Mouse (Mus musculus) lung, postnatal 25 days (tissue): Measurements from ENCODE around the gene Arl4d.

Source experiments
- DNase-seq: peaks from one replicate; pipeline ENCODE4 v3.0.0; 2022; ENCODE audit warnings: low spot score

The Arl4d gene

GRCm38 (mm10) chr11:101677655-101678054 lies 12.3 kb downstream of the Arl4d start:
- DNase-seq, result no peak

- DNase-seq, result no peak
Observed at GRCm38 (mm10) chr11:101678770-101679169, 13.4 kb downstream of the Arl4d start.

DNA sequence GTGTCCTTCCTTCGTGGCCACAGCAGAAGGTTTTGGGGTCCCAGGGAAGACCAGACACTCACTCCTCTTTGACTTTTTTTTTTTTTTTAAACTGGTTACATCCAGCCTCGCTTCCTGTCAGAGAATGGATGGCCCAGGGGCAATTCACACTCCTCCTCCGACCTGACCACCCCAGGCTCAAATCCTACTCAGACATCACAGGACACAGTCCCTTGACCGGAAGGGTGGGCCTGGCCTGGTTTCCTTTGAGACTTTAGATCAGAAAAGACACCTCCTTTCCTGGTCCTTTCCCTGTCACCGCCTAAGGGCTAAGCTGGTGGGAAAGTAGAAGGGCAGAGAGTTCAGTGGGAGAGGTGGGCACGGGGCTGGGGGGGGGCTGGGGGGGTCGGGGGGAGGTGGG lies 14.6 kb downstream of the Arl4d start:
- DNase-seq, result peak; percentile 75

DNA sequence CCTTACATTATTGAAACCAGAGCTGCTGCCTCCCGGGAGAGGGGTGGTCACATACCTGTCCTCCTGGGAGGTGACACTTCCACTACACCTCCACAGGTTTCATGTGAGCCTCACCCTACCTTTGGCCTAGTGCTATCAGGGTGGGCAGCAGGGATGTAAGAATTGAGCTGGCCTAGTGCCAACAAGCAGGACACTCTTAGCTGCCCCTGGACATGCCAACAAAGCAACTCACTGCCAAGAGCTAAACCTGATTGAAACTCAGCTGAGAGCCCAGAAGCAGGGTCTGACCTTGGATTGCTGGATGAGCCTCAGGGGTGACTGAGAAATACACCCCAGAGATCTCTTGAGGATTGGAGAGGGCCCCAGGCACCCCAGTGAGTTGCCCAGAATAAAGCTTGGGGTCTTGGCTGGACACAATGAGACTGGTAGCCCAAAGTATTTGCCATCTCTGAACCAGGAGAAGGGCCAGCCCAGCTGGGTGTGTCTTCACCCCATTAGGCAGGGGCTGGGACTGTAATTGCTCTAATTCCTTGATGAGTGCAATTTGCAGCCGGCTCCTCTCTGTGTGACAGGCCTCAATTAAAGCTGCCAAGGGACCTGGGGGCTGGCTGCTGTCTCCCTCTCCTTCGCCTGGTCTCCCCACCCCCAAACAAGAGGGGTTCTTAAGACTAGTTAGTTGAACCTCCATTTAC lies 15.4 kb downstream of the Arl4d start:
- DNase-seq, result no peak

DNA sequence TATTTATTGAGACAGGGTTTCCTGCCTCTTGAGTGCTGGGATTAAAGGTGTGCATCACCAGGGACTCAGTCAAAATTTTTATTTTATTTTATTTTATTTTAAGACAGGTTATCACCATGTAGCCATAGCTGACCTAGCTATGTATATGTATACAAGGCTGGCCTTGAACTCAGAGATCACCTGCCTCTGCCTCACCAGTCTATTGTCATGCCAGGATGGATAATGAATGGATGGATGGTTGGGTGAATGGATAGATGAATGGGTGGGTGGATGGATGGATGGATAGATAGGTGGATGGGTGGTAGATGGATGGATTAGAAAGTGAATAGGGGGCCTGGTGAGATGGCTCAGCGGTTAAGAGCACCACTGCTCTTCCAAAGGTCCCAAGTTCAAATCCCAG lies 16.6 kb downstream of the Arl4d start:
- DNase-seq, result no peak

- DNase-seq, result no peak
Observed at GRCm38 (mm10) chr11:101682410-101682960, 17.1 kb downstream of the Arl4d start.

DNA sequence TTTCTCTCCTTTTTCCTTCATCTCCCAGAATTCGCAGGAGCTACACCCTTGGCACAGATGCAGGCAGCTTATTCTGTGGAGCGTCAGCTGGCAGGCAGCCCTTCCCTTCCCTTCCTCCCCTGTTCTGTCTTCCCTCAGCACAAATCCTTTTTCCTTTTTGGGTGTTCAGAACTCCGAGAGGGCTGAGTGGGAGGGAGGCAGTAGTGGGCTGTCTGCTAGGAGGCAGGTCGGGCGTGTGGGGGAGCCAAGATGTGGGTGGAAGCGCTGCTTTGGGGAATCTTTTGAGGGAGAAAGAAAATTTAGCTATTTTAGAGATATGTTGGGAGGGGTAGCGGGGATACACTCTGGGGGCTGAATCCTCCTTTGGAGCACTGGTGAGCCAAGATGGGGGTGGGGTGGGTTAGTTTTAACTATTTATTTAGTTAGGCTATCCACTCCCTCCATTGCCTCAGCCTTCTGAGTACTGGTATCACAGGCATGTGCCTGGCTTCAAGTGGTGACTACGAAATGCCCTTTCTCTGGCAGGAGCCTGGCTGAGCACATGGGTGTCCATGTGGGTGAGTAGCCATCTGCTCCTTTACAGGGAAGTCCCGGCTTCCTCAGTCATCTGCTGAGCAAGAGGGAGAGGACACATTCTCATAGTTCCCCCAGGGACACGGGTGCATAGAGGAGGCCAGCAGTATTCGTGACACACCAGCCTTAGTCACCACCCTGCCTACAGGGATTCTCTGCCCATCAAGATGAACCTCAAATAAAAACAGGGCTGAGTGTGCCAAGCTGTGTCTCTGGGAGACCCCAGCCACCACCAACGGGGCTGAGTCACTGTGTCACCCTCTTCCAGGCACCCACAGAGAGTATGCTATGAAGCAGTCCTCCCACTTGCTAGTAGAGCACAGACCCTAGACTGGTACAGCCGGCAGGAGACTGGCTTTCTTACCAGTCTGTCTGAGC lies 22.3 kb downstream of the Arl4d start:
- DNase-seq, result peak; percentile 76

- DNase-seq, result no peak
Observed at GRCm38 (mm10) chr11:101689701-101690113, 24.4 kb downstream of the Arl4d start.

DNA sequence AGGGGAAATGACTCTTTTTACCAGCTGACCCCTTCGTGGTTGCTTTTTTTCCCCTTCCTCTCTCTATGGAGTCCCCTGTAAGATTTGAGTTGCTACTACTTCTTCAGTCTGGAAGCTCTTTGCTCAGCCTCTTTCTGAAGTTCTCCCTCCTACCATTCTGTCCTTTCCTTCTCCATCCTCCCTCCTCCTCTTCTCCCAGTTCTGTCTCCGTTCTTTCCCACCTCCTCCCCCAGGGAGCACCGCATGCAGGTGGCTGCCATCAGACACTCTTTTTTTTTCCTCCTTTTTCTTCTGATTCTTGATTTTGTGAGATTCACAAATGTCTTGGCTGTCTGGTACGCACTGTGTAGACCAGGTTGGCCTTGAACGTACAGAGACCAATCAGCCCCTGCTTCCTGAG lies 25.0 kb downstream of the Arl4d start:
- no peak for DNase-seq

- DNase-seq, result peak; percentile 63
Observed at GRCm38 (mm10) chr11:101695906-101696661, 30.7 kb downstream of the Arl4d start.

GRCm38 (mm10) chr11:101697156-101697861 lies 32.0 kb downstream of the Arl4d start:
- DNase-seq, result no peak

- DNase-seq, result no peak
Observed at GRCm38 (mm10) chr11:101698114-101698513, 32.8 kb downstream of the Arl4d start.

DNA sequence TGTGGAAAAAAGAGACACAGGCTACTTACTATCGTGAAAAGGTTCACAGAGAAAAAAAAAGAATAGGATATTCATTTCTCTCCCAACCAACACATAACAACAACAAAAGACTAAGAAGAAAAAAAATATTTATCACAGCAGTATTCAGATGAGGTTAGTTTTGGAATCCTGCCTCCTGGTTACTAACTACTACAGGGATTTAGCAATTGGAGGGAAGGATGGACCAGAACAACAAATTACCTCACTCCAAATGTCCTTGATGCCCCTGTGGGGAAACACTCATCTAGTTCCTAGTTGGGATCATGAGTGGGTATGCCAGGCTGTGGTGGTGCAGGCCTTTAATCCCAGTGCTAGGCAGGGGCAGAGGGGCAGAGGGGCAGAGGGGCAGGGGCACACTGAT lies 34.2 kb downstream of the Arl4d start:
- DNase-seq, result no peak

DNA sequence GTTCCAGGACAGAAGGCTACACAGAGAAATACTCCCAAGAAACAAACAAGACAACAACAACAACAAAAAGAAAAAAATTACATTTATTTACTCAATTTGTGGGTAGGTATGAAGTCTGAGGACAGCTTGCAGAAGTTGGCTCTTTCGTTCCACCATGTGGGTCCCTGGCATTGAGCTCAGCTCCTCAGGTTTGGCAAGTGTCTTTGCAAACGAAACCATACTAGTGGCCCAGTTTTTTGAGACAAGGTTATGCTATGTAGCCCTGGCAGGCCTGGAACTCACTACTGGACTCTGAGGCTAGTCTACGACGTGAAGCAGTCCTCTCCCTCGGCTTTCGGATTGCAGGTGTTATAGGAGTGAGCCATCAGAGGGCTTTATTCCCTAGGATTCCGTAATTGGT lies 34.6 kb downstream of the Arl4d start:
- DNase-seq, result no peak

DNA sequence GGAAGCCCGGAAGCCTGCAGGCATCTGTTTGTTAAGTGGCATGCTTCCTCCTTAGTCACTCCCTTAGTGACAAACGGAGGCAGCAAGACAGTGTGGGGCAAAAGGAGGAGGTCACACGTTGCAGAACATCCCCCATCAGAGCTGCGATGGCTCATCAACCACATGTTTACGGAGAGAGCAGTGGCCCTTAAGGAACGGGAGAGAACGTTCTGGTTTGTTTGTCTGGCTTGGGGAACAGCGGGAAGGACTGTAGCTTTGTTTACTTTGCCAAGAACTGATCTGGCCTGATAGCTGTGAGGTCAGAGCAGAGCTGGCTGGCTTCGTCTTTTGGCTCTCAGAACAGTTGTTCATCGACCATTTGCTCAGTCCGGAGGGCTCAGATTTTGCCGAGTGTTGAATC lies 35.1 kb downstream of the Arl4d start:
- DNase-seq, result peak; percentile 91

- DNase-seq, result no peak
Observed at GRCm38 (mm10) chr11:101704081-101704480, 38.7 kb downstream of the Arl4d start.

DNA sequence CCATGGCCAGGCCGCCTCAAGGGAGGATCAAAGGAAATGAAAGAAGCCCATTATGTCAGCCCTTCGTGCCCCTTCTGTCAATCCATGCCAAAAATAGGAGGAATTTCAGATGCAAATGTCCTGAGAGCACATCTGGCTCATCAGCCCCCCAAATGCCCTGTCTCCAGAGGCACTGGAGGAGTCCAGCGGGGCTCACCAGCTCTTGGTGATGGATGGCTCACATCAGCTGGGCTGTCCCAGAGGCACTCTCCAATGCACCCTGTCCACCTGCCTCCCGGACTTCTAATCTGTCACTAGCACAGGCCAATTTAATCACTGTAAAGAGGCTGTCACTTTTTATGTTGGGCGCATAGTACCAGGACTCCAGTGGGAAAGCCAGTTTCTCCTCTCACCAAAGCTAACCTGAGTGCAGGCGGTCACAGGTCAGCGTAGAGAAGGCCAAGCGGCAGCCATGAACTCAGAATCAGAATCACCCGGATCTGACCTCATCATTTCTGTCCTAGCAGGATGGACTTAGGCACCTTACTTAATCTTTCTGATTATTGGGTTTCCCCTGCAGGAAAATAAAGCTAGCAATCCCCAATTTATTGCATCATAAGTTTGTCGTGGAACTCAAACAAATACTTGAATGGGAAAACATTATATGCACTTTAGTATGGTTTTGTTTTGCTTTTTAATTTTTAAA lies 41.6 kb downstream of the Arl4d start:
- DNase-seq, result no peak

- no peak for DNase-seq
Observed at GRCm38 (mm10) chr11:101708482-101708881, 43.1 kb downstream of the Arl4d start.

- DNase-seq, result no peak
Observed at GRCm38 (mm10) chr11:101712811-101713210, 47.5 kb downstream of the Arl4d start.

DNA sequence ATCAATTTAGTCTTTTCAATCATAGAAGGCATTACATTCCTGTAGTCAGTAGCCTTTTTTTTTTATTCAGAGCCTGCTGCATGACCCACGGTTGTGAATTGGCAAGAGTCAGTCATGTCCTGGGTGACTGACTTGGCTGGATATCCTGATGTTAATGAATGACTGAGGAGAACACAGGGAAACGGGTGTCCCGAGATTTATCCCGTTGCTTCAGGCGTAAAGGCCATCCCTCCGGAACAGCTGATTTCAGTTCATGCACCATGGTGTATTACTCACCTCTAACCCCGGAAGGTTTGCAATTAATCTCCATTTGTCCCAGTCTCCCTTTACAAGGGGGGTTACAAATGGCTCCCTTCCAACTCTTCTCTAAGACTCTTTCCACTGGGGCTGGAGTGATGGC lies 48.7 kb downstream of the Arl4d start:
- DNase-seq, result no peak
